Mouse (Mus musculus): Measurements from ENCODE around the gene Zfp398.

Gene Zfp398

GRCm38 (mm10) chr6:47904361-47904760 is 68.9 kb downstream of the Zfp398 start:
- DNase-seq (ENCODE audit: low spot score), result no peak

DNA sequence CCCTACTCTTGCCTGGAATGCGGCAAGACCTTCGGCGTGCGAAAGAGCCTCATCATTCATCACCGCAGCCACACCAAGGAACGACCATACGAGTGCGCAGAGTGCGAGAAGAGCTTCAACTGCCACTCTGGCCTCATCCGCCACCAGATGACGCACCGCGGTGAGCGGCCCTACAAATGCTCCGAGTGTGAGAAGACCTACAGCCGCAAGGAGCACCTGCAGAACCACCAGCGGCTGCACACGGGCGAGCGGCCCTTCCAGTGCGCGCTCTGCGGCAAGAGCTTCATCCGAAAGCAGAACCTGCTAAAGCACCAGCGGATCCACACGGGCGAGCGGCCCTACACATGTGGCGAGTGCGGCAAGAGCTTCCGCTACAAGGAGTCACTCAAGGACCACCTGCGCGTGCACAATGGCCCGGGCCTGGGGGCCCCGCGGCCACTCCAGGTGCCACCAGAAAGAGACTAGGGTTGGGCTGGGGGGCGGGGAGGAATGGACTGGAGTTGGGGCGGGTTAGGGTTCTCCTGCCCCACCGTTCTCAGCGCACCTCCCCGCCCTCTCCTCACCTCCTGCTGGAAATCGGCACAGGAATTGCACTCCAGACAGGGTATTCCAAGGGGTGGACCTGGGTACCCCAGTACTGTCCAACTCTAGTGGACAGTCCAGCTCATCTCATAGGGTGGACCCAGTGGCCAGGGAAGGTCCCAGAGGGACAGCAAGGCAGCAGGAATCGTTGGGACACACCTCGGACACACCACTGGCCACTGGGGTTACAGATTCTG is 69.6 kb downstream of the Zfp398 start:
- no peak for DNase-seq (ENCODE audit: low spot score)

DNA sequence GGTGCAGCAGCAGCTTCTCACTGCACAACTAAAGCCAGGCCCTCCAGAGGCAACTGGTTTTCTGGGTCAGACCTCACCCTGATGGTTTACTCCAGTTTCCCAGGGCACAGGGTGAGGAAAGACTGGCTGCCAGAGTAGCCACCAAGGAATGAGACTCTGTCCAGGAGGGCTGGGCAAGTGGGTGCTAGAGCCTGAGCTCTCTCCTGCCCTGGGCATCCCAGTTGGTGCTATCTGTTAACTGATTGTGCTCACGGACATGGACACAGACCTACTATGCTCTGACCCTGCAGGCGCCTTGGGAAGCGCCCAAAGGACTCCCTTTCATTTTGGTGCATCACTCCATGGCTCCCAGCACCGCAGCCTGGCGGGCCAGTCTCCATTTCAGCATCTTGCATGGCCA is 70.9 kb downstream of the Zfp398 start:
- no peak for DNase-seq (ENCODE audit: low spot score)

- DNase-seq (ENCODE audit: low spot score), result no peak
Measured at GRCm38 (mm10) chr6:47909007-47909406, 73.5 kb downstream of the Zfp398 start.

- DNase-seq (ENCODE audit: low spot score), result no peak
Measured at GRCm38 (mm10) chr6:47911650-47912049, 76.2 kb downstream of the Zfp398 start.

DNA sequence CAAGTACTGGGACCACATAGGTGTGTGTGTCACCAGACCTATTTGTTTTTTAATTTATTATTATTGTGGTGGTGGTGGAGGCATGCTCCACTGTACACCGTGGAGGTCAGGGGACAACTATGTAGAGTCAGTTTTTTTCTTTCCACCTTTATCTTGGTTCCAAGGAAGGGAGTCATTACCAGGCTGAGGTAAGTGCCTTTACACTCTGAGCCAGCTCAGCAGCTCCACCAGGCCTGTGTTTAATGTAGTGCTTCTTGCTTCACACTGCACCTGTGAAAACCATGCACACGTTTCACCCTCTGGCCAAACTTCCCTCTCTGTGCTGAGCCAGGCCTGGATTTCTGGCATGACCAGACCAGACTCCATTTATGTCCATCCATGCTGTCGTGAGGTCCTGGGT is 77.5 kb downstream of the Zfp398 start:
- DNase-seq (ENCODE audit: low spot score), result no peak

DNA sequence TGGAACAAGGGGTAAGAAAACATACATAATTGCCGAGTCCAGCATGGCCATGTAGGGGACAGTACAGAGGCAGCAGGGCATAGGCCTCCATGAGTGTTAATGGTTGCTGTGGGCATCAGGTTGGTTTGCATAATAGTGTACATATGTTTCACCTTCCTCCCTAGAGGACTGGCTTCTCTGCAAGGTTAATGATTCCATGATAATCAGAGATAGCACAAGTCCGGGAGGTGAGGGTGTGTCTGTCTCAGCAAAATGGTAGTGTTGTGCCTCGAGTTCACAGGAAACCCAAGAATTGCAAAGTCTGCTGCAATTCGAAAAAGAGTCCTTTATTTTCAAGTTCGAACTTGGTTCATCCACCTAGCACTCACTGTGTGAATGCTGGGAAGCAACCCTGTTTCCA is 81.6 kb downstream of the Zfp398 start:
- DNase-seq (ENCODE audit: low spot score), result no peak

DNA sequence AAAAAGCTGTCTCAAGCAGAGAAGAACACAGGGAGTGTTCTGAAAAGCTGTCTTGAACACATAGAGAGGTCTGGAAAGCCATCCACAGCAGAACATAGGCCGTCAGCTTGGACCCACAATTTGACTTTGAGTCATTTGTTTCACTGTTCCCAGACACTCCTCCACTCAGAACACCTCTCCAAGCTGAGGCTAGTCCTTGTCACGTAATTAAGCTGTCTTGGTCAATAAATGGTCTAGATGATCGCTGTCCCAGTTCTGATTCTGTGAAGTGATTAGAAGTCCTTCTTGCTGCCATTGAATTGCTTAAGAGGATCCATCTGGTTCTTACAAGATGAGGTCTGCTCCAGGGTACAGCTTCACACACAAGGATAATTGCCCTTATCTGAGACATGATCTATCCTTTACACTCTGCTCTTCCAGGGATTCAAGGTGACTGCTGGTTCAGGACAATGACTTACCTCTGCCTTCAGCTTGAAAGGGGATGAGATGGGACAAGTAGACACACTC is 83.4 kb downstream of the Zfp398 start:
- no peak for DNase-seq (ENCODE audit: low spot score)

DNA sequence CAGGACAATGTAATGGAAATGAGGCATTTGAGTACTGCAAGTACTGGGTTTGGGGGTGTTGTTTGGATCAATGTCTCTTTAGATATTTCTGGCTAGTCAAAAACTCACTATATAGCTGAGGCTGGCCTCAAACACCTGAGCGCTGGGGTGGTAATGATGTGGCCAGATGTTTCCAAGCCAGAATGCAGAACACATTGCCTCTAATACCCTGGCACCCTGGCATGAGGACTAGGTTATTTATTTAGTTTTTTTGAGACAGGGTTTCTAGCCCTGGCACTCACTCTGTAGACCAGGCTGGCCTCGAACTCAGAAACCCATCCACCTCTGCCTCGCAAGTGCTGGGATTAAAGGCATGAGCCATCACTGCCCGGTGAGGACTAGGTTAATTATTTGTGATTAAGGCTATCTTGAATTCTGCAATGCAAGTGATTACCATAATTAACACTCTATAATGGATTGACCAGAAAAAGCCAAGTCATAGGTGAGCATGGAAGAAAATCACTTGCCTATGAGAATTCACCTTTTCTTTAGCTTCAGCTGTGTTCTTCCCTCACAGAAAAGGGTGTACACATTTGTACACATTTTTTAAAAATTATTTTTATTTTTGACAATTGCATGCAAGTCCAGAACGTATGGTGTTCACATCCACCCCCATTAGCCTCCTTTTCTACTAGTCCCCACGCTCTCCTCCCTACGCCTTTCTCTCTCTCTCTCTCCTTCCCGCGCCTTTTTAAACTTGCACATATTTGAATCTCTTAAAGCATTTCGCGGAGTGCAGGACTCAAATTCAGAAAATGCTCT is 84.4 kb downstream of the Zfp398 start:
- DNase-seq (ENCODE audit: low spot score), result no peak

DNA sequence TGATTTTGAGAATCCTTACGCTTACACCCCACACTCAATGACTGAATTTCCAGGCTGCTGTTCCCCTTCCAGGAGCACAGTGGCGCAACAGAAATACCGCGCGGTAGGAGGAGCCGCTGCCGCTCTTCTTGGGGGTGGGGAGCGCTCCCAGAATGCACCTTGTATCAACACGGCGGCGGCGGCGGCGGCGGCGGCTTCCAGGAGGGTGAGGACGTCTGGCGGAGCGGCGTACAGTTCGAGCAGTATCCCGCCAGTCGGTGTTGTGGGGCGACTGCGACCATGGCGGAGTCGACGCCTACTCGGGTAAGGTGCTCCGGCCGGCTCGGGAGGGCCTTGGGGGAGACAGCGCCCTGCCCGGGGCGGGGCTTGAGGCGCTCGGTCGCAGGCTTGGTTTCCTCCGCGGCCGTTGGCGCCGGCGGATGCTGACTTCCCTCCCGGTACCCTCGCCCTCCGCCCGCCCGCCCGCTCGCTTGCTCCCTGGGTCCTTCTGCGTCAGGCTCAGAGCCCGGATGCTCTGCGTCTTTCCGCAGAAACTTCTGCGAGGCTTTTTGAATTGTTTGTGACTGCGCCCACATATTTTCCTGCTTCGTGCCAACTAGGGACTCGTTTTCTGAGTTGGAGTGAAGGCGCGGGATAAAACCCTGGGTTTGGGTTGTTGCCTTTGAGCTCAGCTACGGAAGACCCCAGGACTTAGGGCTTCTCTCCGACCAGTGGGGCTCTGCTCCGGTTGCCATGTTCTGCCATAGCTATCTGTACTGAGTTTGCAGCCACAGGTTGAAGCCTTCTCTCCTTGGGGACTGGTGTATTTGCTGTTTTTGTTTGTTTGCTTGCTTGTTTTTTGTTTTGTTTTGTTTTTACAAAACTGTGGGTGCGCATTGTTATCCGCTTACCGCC is 85.2 kb downstream of the Zfp398 start, which contains the start of gene Zfp212:
Zfp212 (plus strand) TSS at position 30 of the 894 bp plus-strand sequence.
- DNase-seq (ENCODE audit: low spot score), result peak; percentile 83
